Mouse (Mus musculus) forebrain, embryonic 14.5 days (tissue): ENCODE measurements around the gene Itpr2. TPM values are rescaled to one million over a fixed set of nuclear protein-coding genes. Genes with fewer than 3 reads are reported as not detected.

Experiments
- ATAC-seq: fragments of 200-750 bp; cut with Nextera tagmentation; 2 replicates; pipeline ENCODE4 v1.8.0; 2017; ENCODE audit warnings: mild to moderate bottlenecking, moderate library complexity
- DNase-seq: peaks from one replicate; pipeline ENCODE4 v3.0.0-alpha.2; 2015; ENCODE audit warnings: low spot score
- H3K27ac ChIP-seq: fragments of 300-500 bp; sonication (generic); 2 replicates; pipeline ENCODE4 v1.5.1; 2014; ENCODE audit warnings: low read depth, mild to moderate bottlenecking, control low read depth, low read length, moderate library complexity
- H3K27me3 ChIP-seq: fragments of 300-500 bp; sonication (generic); replicated peaks from 2 replicates; pipeline ENCODE4 v1.6.1; 2014; ENCODE audit warnings: low read length, control low read depth, mixed read lengths; ENCODE audit not compliant: control insufficient read depth, insufficient read depth
- H3K36me3 ChIP-seq: fragments of 300-500 bp; sonication (generic); 2 replicates; pipeline ENCODE4 v1.6.1; 2014; ENCODE audit warnings: low read length, control low read depth; ENCODE audit not compliant: control insufficient read depth, insufficient read depth
- H3K4me1 ChIP-seq: fragments of 300-500 bp; sonication (generic); 2 replicates; pipeline ENCODE4 v1.6.1; 2014; ENCODE audit warnings: antibody characterized with exemption, low read length, control low read depth; ENCODE audit not compliant: control insufficient read depth, insufficient read depth
- H3K4me2 ChIP-seq: fragments of 300-500 bp; sonication (generic); 2 replicates; pipeline ENCODE4 v1.6.1; 2014; ENCODE audit warnings: mild to moderate bottlenecking, control low read depth, low read length
- H3K4me3 ChIP-seq: fragments of 300-500 bp; sonication (generic); 2 replicates; pipeline ENCODE4 v1.5.1; 2014; ENCODE audit warnings: low read depth, low read length, control low read depth
- H3K9ac ChIP-seq: fragments of 300-500 bp; sonication (generic); 2 replicates; pipeline ENCODE4 v1.6.1; 2014; ENCODE audit warnings: mild to moderate bottlenecking, low read length, control low read depth, moderate library complexity
- H3K9me3 ChIP-seq: fragments of 300-500 bp; sonication (generic); replicated peaks from 2 replicates; pipeline ENCODE4 v1.6.1; 2016; ENCODE audit warnings: low read length, control low read depth, mixed read lengths; ENCODE audit not compliant: control insufficient read depth
- WGBS: fragments of 180-500 bp; shearing (Covaris S2); extraction: QIAGEN DNeasy Blood & Tissue Kit; methylation state at CpG from one replicate; pipeline ENCODE4 v1.1.7; 2014; 5-methylcytosine and 5-hydroxymethylcytosine counted together
- polyA plus RNA-seq: library from polyadenylated mRNA; unstranded; fragments of >200 nt; fragmentation: Nextera tagmentation; extraction: Ambion mirVana; gene quantifications from 2 replicates; pipeline ENCODE4 v1.2.1, GENCODE M21; 2014

The Itpr2 gene
- polyA plus RNA-seq, 1 experiment from 2014 or later = 2.4 TPM

DNA sequence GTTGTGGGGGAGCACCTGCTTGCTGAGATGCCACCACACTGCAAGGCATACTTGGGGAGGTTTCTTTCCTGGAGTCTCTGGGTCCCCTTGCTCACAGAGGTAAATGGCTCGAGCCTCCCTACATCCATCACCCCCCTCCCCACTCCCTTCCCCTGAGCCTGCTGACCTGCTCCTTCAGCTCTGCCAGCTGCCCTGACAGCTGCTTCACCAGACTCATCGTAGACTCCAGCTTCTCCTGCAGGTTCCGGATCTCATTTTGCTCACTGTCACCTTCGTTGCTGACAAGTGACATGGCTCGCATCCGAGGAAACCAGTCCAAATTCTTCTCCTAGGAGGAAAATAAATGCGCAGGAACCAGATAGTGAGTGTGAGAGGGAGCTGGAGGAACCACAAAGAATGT lies 389.8 kb downstream of the Itpr2 start:
- Histone ChIP-seq H3K4me3 (no peak overlapping the region), H3K27ac (no peak overlapping the region), H3K36me3 (no peaks in the 10 kb centered on the region), H3K4me1 (peaks cover 19% of the 10 kb centered on the region), H3K4me2 (no peak overlapping the region), H3K9ac (no peak overlapping the region), H3K27me3 (no peaks in the 10 kb centered on the region), H3K9me3 (no peaks in the 10 kb centered on the region)
- DNase-seq (no peak), ATAC-seq (0 out of 2 replicates have a peak, but pooled peaks have one; percentile 15)
- 62% methylated on average over 7 of the region's 7 CpGs for whole genome bisulfite sequencing

DNA sequence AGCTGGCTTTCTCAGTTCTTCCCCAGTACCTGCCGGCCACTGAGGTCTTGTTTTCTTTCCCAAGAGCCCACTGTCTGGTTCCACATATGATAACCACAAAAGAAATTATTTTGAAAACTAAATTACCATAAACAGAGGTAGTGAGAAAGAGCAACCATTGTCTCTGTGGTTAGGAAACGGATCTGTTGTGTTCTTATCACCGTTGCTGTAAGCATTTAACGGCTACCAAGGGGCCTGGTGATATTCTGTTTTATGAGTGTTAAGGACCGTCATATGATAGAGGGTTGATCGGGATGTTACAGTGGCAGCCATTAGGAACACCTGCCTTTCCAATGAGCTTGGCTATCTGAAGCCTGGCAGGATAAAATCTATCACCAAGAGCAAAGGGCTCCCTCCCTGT lies 390.2 kb downstream of the Itpr2 start:
- no peaks in the 10 kb centered on the region for H3K36me3 ChIP-seq
- H3K9me3 ChIP-seq = no peaks in the 10 kb centered on the region
- ATAC-seq (no peak), DNase-seq (no peak)
- H3K4me3 ChIP-seq = no peak overlapping the region
- 0 out of 2 replicates have a peak overlapping the region, but pooled peaks have one; percentile 21 for H3K27ac ChIP-seq
- H3K4me2 ChIP-seq = no peak overlapping the region
- H3K27me3 ChIP-seq = no peaks in the 10 kb centered on the region
- H3K4me1 ChIP-seq = peaks cover 19% of the 10 kb centered on the region
- no peak overlapping the region for H3K9ac ChIP-seq
- whole genome bisulfite sequencing = 65% methylated on average over 6 of the region's 6 CpGs

DNA sequence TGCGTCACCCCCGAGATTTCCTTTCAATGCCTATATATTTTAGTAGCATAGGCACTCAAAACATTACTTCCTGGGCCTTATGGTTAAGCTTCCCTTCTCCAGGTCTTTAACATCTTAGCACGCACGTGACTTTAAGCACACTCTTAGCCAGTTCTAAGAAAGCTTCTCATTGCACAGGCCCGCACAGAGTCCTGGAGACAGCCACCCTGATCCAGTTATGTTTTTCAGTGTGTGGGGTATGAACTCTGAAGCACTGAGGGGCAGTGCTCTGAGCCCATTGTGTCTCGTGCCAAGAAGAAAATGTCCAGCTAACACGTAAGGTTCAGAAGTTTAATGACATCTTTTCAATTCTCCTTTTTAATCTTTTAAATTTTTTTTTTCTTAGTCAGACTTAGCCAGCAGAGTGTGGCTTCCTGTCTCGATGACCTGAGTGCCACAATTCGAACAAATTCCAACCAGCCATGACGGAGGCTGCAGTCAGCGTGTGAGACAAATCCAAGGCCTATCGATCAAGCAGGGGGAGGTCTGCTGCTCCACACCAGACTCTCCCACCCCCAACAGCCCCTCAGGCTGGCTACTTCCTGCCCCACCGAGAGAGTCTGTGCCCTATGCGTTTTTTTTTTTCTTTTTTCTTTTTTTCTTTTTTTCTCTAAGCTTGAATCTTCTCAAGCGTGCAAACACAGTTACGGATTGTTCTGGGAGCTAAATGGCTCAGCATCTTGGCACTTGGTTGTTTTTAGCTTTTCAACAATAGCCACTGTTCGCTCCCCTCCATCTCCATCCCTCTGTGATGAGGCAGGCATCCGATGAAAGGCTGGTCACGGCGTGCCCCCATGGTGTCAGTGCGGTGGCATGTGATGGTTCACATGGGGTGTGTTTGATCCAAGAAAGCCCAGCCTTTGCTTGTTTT lies 390.9 kb downstream of the Itpr2 start:
- peaks cover 19% of the 10 kb centered on the region for H3K4me1 ChIP-seq
- H3K9ac ChIP-seq = no peak overlapping the region
- H3K27ac ChIP-seq = 0 out of 2 replicates have a peak overlapping the region, but pooled peaks have one; percentile 21

DNA sequence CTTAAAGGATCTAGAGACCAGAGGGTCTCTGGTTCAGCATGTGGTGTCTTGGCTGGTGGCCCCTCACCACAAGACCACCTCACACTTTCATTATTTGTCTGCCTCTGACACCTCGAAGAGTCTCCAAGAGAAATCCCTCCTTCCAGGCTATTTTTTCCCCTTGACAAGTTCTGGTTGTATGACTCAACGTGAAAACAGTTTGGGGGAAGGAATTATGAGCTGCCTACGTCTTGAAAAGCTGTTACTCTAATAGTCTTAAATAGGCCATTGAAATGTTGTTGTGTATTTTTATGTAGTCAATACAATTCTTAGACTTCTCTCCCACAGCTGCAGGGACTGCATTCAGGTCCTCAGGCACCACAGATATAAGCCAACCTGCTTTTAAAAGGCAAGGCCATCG lies 391.6 kb downstream of the Itpr2 start:
- 69% methylated on average over 4 of the region's 4 CpGs for WGBS
- DNase-seq (no peak), ATAC-seq (no peak)
- H3K27ac ChIP-seq = no peak overlapping the region
- H3K4me1 ChIP-seq = peaks cover 19% of the 10 kb centered on the region
- H3K27me3 ChIP-seq = no peaks in the 10 kb centered on the region
- no peak overlapping the region for H3K4me2 ChIP-seq
- no peaks in the 10 kb centered on the region for H3K9me3 ChIP-seq
- H3K9ac ChIP-seq = no peak overlapping the region
- H3K4me3 ChIP-seq = no peak overlapping the region
- no peaks in the 10 kb centered on the region for H3K36me3 ChIP-seq

More for the DNA sequence above, 390.9 kb downstream of the Itpr2 start:
- H3K4me2 ChIP-seq = no peak overlapping the region
- no peaks in the 10 kb centered on the region for H3K9me3 ChIP-seq
- no peak overlapping the region for H3K4me3 ChIP-seq
- ATAC-seq (peak; percentile 58), DNase-seq (peak; percentile 46)
- H3K27me3 ChIP-seq = no peaks in the 10 kb centered on the region
- 35% methylated on average over 21 of the region's 21 CpGs for WGBS
- H3K36me3 ChIP-seq = no peaks in the 10 kb centered on the region

GRCm38 (mm10) chr6:146108695-146109094 lies 393.3 kb downstream of the Itpr2 start:
- no peak for ATAC-seq
- Histone ChIP-seq H3K36me3 (no peaks in the 10 kb centered on the region), H3K27me3 (no peaks in the 10 kb centered on the region), H3K27ac (no peak overlapping the region), H3K9ac (no peak overlapping the region), H3K4me2 (no peak overlapping the region), H3K9me3 (no peaks in the 10 kb centered on the region), H3K4me3 (no peak overlapping the region), H3K4me1 (peaks cover 14% of the 10 kb centered on the region; the same call in 1 of the 2 replicates)
- WGBS = 82% methylated on average over 7 of the region's 7 CpGs
- DNase-seq = no peak

- ATAC-seq = no peak
- Histone ChIP-seq H3K9me3 (no peaks in the 10 kb centered on the region), H3K9ac (no peak overlapping the region), H3K4me3 (no peak overlapping the region), H3K27ac (no peak overlapping the region), H3K4me2 (no peak overlapping the region), H3K4me1 (peaks cover 14% of the 10 kb centered on the region; the same call in 1 of the 2 replicates), H3K36me3 (no peaks in the 10 kb centered on the region), H3K27me3 (no peaks in the 10 kb centered on the region)
- 83% methylated on average over 4 of the region's 4 CpGs for WGBS
- DNase-seq = no peak
Observed at GRCm38 (mm10) chr6:146107117-146107832, 394.7 kb downstream of the Itpr2 start.

DNA sequence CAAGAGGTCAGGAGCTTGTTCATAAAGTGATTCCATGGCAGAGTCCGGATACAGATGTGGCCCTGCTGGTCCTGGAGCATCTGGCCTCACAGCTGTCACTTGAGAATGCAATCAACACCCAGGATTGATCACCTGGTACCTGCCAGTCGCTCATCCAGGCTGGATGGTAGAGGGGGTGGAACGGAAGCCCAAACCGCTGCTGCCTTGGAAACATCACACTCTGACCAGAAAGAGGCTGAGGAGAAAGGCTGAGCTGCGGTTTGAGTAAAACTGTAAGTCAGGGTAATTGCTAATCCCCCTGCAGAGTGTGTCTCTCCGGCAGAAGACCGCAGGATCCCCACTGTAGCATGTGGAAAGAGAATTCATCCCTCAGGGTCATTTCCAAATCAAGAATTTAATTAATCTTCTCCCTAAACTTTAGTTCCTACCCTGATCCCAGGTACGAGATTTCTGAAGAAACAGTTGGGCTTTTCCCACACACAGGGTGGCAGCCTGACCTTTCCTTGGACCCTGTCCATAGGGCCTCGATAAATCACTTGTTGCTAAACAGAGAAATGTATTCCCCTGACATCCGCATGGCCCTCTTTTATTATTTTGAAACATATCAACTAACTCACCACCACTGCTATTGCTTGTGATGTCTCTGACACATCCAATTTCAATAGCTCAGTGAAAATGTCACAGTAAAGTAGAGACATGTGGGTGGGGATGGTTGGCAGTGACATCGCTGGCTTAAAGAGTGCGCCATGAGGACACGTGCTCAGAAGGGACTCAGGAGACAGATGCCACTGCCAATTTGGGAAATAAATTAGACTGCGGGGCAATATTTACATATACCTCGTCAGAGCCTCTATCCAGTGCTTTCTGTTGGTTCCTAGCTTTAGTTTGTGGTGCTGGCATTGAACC lies 418.7 kb downstream of the Itpr2 start:
- no peak for ATAC-seq
- Histone ChIP-seq H3K36me3 (no peaks in the 10 kb centered on the region), H3K27ac (no peak overlapping the region), H3K4me2 (no peak overlapping the region), H3K9ac (no peak overlapping the region), H3K4me1 (no peaks in the 10 kb centered on the region), H3K4me3 (no peak overlapping the region), H3K9me3 (no peaks in the 10 kb centered on the region), H3K27me3 (no peaks in the 10 kb centered on the region)
- WGBS = 77% methylated on average over 15 of the region's 15 CpGs
- no peak for DNase-seq

GRCm38 (mm10) chr6:146082476-146082875 lies 419.5 kb downstream of the Itpr2 start:
- DNase-seq (no peak), ATAC-seq (no peak)
- H3K4me2 ChIP-seq = no peak overlapping the region
- H3K4me3 ChIP-seq = no peak overlapping the region
- H3K27me3 ChIP-seq = no peaks in the 10 kb centered on the region
- H3K4me1 ChIP-seq = no peaks in the 10 kb centered on the region
- H3K27ac ChIP-seq = no peak overlapping the region
- WGBS = 90% methylated on average over 9 of the region's 9 CpGs
- no peaks in the 10 kb centered on the region for H3K36me3 ChIP-seq
- H3K9ac ChIP-seq = no peak overlapping the region
- no peaks in the 10 kb centered on the region for H3K9me3 ChIP-seq
